Mouse (Mus musculus): Measurements from ENCODE around the gene Hdac5.

- TF ChIP-seq POLR2A (IDR thresholded peaks at IDR 0.05; ENCODE audit: borderline replicate concordance, low read depth, low read length) (no peak), CTCF (IDR thresholded peaks at IDR 0.05; ENCODE audit: low read depth, low read length) (no peak)
These were observed 3.6 kb downstream of the Hdac5 start for GRCm38 (mm10) chr11:102226067-102226978.
